Mouse (Mus musculus) forebrain, embryonic 10.5 days (tissue): Measurements from ENCODE around the gene Gm45261. TPM values are rescaled to one million over a fixed set of nuclear protein-coding genes. Genes with fewer than 3 reads are reported as not detected.

Source experiments
- DNase-seq: peaks from one replicate; pipeline ENCODE4 v3.0.0-alpha.2; 2017; ENCODE audit warnings: low spot score; ENCODE audit errors: extremely low spot score
- H3K27ac ChIP-seq: fragments of 300-500 bp; sonication (generic); 2 replicates; pipeline ENCODE4 v1.5.1; 2016; ENCODE audit warnings: mild to moderate bottlenecking
- H3K27me3 ChIP-seq: fragments of 300-500 bp; sonication (generic); 2 replicates; pipeline ENCODE4 v1.6.1; 2016; ENCODE audit warnings: mild to moderate bottlenecking; ENCODE audit not compliant: poor library complexity, severe bottlenecking
- H3K36me3 ChIP-seq: fragments of 300-500 bp; sonication (generic); replicated peaks from 2 replicates; pipeline ENCODE4 v1.6.1; 2016; ENCODE audit warnings: mild to moderate bottlenecking, moderate library complexity
- H3K4me1 ChIP-seq: fragments of 300-500 bp; sonication (generic); 2 replicates; pipeline ENCODE4 v1.6.1; 2016
- H3K4me3 ChIP-seq: fragments of 300-500 bp; sonication (generic); 2 replicates; pipeline ENCODE4 v1.5.1; 2016; ENCODE audit warnings: mild to moderate bottlenecking, moderate library complexity
- H3K9me3 ChIP-seq: fragments of 300-500 bp; sonication (generic); 2 replicates; pipeline ENCODE4 v1.6.1; 2016; ENCODE audit warnings: mild to moderate bottlenecking, moderate library complexity
- WGBS: fragments of 180-500 bp; shearing (Covaris S2); methylation state at CpG from one replicate; pipeline ENCODE4 v1.1.7; 2016; 5-methylcytosine and 5-hydroxymethylcytosine counted together
- polyA plus RNA-seq: library from polyadenylated mRNA; unstranded; fragments of >200 nt; fragmentation: Nextera tagmentation; extraction: Ambion mirVana; gene quantifications from 2 replicates; pipeline ENCODE4 v1.2.1, GENCODE M21; 2016

Gene Gm45261
- polyA plus RNA-seq, 1 experiment from 2014 or later = not detected

- WGBS = 89% methylated on average over 3 of the region's 3 CpGs
- DNase-seq = no peak
- no peak overlapping the region for H3K4me3 ChIP-seq
- H3K4me1 ChIP-seq = no peaks in the 10 kb centered on the region
- no peak overlapping the region for H3K27ac ChIP-seq
- peaks cover 6% of the 10 kb centered on the region; the same call in 1 of the 2 replicates for H3K27me3 ChIP-seq
- no peaks in the 10 kb centered on the region for H3K9me3 ChIP-seq
- no peaks in the 10 kb centered on the region for H3K36me3 ChIP-seq
Observed at GRCm38 (mm10) chr1:80404196-80404595, 57.1 kb downstream of the Gm45261 start.

GRCm38 (mm10) chr1:80403366-80403893 is 57.8 kb downstream of the Gm45261 start:
- H3K36me3 ChIP-seq = no peaks in the 10 kb centered on the region
- no peak overlapping the region for H3K4me3 ChIP-seq
- H3K27ac ChIP-seq = no peak overlapping the region
- no peaks in the 10 kb centered on the region for H3K9me3 ChIP-seq
- WGBS = 68% methylated on average over 3 of the region's 3 CpGs
- H3K4me1 ChIP-seq = no peaks in the 10 kb centered on the region
- peaks cover 6% of the 10 kb centered on the region; the same call in 1 of the 2 replicates for H3K27me3 ChIP-seq
- no peak for DNase-seq

GRCm38 (mm10) chr1:80401961-80402360 is 59.3 kb downstream of the Gm45261 start:
- peaks cover under 1% of the 10 kb centered on the region; the same call in 1 of the 2 replicates for H3K27me3 ChIP-seq
- no peaks in the 10 kb centered on the region for H3K9me3 ChIP-seq
- H3K36me3 ChIP-seq = no peaks in the 10 kb centered on the region
- DNase-seq = no peak
- no peak overlapping the region for H3K27ac ChIP-seq
- H3K4me3 ChIP-seq = no peak overlapping the region
- H3K4me1 ChIP-seq = no peaks in the 10 kb centered on the region
- 86% methylated on average over 1 of the region's 1 CpGs for WGBS

Other genes starting within 250 kb of the Gm45261 start
- gene Fam124b, start 243.0 kb downstream of the Gm45261 start, polyA plus RNA-seq = 0.31 and 0.32 TPM in 2 replicates
- gene Cul3, start 121.0 kb downstream of the Gm45261 start, polyA plus RNA-seq = 34.0 and 35.9 TPM in 2 replicates